8 mouse cellular contexts compared by ENCODE assay signal in the genomic region with DNA sequence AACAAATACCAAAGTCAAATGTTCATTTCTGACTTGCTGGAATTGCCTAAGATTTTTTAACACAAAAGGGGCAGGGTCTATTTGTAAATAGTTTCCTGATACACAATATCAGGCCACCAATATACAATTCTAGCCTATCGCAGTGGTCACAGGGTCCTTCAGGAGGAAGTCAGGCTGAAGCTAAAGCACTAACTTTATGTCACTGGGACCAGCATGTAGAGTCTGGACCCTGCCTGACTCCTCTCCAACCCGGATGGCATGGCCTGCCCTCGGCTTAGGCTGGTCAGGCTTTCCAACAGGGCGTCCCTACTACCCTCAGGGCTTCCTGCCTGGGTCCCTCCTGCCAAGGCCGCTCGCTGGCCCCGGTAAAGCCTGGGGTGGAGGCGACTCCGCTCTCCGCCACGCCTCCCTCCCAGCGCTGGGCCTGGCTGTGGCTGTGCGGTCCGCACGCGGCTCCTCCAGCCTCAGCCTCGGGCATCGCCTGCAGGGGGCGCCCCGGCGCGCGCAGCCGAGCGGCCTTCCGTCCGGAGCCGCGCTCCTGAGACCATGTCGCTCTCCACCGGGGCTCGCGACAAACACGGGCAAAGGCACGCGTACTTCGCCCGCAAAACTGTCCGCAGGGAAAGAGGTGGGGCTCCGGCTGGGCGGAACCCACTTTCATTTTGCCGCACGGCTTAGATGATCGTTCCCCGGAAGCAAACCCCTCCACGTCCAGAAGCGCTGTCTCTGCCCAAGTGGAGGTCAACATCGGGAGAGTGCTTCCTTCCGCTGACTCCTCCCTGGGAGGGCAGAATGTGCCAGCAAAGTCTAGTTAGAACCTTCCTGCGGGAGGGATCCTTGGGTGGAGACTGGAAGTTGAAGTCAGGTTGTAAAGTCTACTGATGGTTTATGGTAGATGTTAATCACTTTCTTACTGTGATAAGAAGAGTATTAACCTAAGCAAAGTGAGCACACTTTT. TPM values are rescaled to one million over a fixed set of nuclear protein-coding genes. Genes with fewer than 3 reads are reported as not detected.
DNase-seq lines count a peak whose midpoint lies in the region; ATAC-seq and TF ChIP-seq lines count a peak whose summit lies in the region.
"Not testable (repeated sequence)": the region's sequence is repeated elsewhere in the genome, so short reads cannot be mapped to it uniquely, and the experiment has no call there.

No protein-coding gene starts in this region.

- peak; percentile 88 for DNase-seq in 416B (ENCODE audit: low read depth)
- DNase-seq in adrenal gland, postnatal 4 days (ENCODE audit: low spot score in 2 of 2), result peak; percentile 63 to 78
- DNase-seq in heart, adult 2 months, result peak; percentile 91
- peak; percentile 92 to 93 for DNase-seq in kidney, adult 8-10 months
- peak; percentile 74 for DNase-seq in midbrain, embryonic 14.5 days
- peak; percentile 71 to 79 for DNase-seq in spleen, adult 18-20 months

- H3K9me3 ChIP-seq in embryonic facial prominence, embryonic 13.5 days; limb, embryonic 12.5 days; midbrain, embryonic 14.5 days (ENCODE audit: control insufficient read depth, low read length): not testable (repeated sequence)

- peak overlapping the region; percentile 65 for H3K4me2 ChIP-seq in embryonic facial prominence, embryonic 13.5 days
- H3K4me2 ChIP-seq in limb, embryonic 12.5 days, result peak overlapping the region; percentile 58
- H3K4me2 ChIP-seq in midbrain, embryonic 14.5 days (ENCODE audit: low read length), result peak overlapping the region; percentile 58

- 2% methylated on average over 50 of the region's 50 CpGs for WGBS in embryonic facial prominence, embryonic 13.5 days
- WGBS in heart, adult 2 months, result 1% methylated on average over 50 of the region's 50 CpGs
- 2% methylated on average over 50 of the region's 50 CpGs for WGBS in limb, embryonic 12.5 days
- WGBS in midbrain, embryonic 14.5 days, result 2% methylated on average over 48 of the region's 50 CpGs

- intact Hi-C loops in heart, adult 2 months (cut with DNase I), result loop anchor here (1.0 to 2.0 kb wide), 3 partner anchors 25 to 73 kb away; a partner anchor contains a TSS

- not testable (repeated sequence) for H3K27me3 ChIP-seq in embryonic facial prominence, embryonic 13.5 days; heart, adult 2 months (ENCODE audit: control insufficient read depth, insufficient read depth, low read length); limb, embryonic 12.5 days; midbrain, embryonic 14.5 days (ENCODE audit: control insufficient read depth, insufficient read depth, low read length)

- not testable (repeated sequence) for H3K79me2 ChIP-seq in heart, adult 2 months (replicated peaks; ENCODE audit: control insufficient read depth, insufficient read depth, low read length)

- not testable (repeated sequence) for H3K4me1 ChIP-seq in embryonic facial prominence, embryonic 13.5 days; heart, adult 2 months (ENCODE audit: control insufficient read depth, insufficient read depth, low read length); limb, embryonic 12.5 days (replicated peaks); midbrain, embryonic 14.5 days (ENCODE audit: control insufficient read depth, insufficient read depth, low read length)

- TF ChIP-seq CTCF in heart, adult 2 months (IDR thresholded peaks at IDR 0.05), result peak; percentile 79

- TF ChIP-seq POLR2A in heart, adult 2 months (IDR thresholded peaks at IDR 0.05; ENCODE audit: insufficient read depth, low read depth, low read length), result peak; percentile 89

- H3K36me3 ChIP-seq in embryonic facial prominence, embryonic 13.5 days, result peaks cover 17% of the 10 kb centered on the region
- not testable (repeated sequence) for H3K36me3 ChIP-seq in heart, adult 2 months (ENCODE audit: control insufficient read depth, insufficient read depth, low read length); midbrain, embryonic 14.5 days (ENCODE audit: control insufficient read depth, insufficient read depth, low read length)
- peaks cover 16% of the 10 kb centered on the region for H3K36me3 ChIP-seq in limb, embryonic 12.5 days

- ATAC-seq in embryonic facial prominence, embryonic 13.5 days (ENCODE audit: insufficient number of reproducible peaks, insufficient read depth, low FRiP score, low TSS enrichment, low read depth), result peak; percentile 88
- ATAC-seq in limb, embryonic 12.5 days (ENCODE audit: insufficient number of reproducible peaks, insufficient read depth, low FRiP score, low TSS enrichment, low read depth), result peak; percentile 97
- ATAC-seq in midbrain, embryonic 14.5 days (ENCODE audit: low FRiP score, low TSS enrichment), result peak; percentile 90

- peak; percentile 45; the same call in 1 of the 2 replicates for TF ChIP-seq EP300 in heart, adult 2 months (IDR thresholded peaks at IDR 0.05; ENCODE audit: insufficient read depth, low read depth, low read length)

- peak overlapping the region; percentile 73 for H3K9ac ChIP-seq in embryonic facial prominence, embryonic 13.5 days
- H3K9ac ChIP-seq in heart, adult 2 months (ENCODE audit: low read depth, low read length), result peak overlapping the region; percentile 66
- H3K9ac ChIP-seq in limb, embryonic 12.5 days (replicated peaks), result peak overlapping the region; percentile 64
- H3K9ac ChIP-seq in midbrain, embryonic 14.5 days (replicated peaks; ENCODE audit: low read length), result peak overlapping the region; percentile 47; the same call in 1 of the 2 replicates

- H3K27ac ChIP-seq in embryonic facial prominence, embryonic 13.5 days, result peak overlapping the region; percentile 68
- peak overlapping the region; percentile 80 for H3K27ac ChIP-seq in heart, adult 2 months
- peak overlapping the region; percentile 62; the same call in 1 of the 2 replicates for H3K27ac ChIP-seq in limb, embryonic 12.5 days
- H3K27ac ChIP-seq in midbrain, embryonic 14.5 days (replicated peaks; ENCODE audit: low read depth, low read length), result 0 out of 2 replicates have a peak overlapping the region, but pooled peaks have one; percentile 26

- peak overlapping the region; percentile 47 for H3K4me3 ChIP-seq in embryonic facial prominence, embryonic 13.5 days
- H3K4me3 ChIP-seq in heart, adult 2 months, result peak overlapping the region; percentile 53
- peak overlapping the region; percentile 48 for H3K4me3 ChIP-seq in limb, embryonic 12.5 days (replicated peaks)
- peak overlapping the region; percentile 42 for H3K4me3 ChIP-seq in midbrain, embryonic 14.5 days (replicated peaks; ENCODE audit: low read depth, low read length)

RNA-seq across cellular contexts. Expression of a gene that starts 21.3 kb away (rescaled TPM):
- total RNA-seq in adrenal gland, postnatal 4 days (2021), result 10 to 100 TPM; 36.4 to 36.9 TPM
- 6.5 and 11.2 TPM in 2 replicates for polyA plus RNA-seq in embryonic facial prominence, embryonic 13.5 days (2015; fragmentation: Nextera tagmentation; extraction: Ambion mirVana)
- 1 to 10 TPM; 2.0 to 2.1 TPM for total RNA-seq in heart, adult 2 months (2021)
- polyA plus RNA-seq in heart, adult 2 months (2012; rRNA removed), result 5.1 and 6.1 TPM in 2 replicates
- polyA plus RNA-seq in limb, embryonic 12.5 days (2016; fragmentation: Nextera tagmentation; extraction: Ambion mirVana), result 4.6 and 4.9 TPM in 2 replicates
- polyA plus RNA-seq in midbrain, embryonic 14.5 days (2014; fragmentation: Nextera tagmentation; extraction: Ambion mirVana), result 15.5 and 21.7 TPM in 2 replicates

RNA-seq across cellular contexts. Expression of a gene that starts 24.7 kb away (rescaled TPM):
- total RNA-seq in adrenal gland, postnatal 4 days (2021), result 100 to 1,000 TPM in 1 of 2 experiments, 10 to 100 TPM in 1; 96.9 to 102 TPM
- polyA plus RNA-seq in embryonic facial prominence, embryonic 13.5 days (2015; fragmentation: Nextera tagmentation; extraction: Ambion mirVana), result 48.6 and 55.6 TPM in 2 replicates
- 10 to 100 TPM; 38.0 to 41.8 TPM for total RNA-seq in heart, adult 2 months (2021)
- polyA plus RNA-seq in heart, adult 2 months (2012; rRNA removed), result 26.0 and 52.4 TPM in 2 replicates
- polyA plus RNA-seq in limb, embryonic 12.5 days (2016; fragmentation: Nextera tagmentation; extraction: Ambion mirVana), result 46.0 and 49.1 TPM in 2 replicates
- polyA plus RNA-seq in midbrain, embryonic 14.5 days (2014; fragmentation: Nextera tagmentation; extraction: Ambion mirVana), result 48.8 and 58.5 TPM in 2 replicates

RNA-seq across cellular contexts. Expression of a gene that starts 25.1 kb away (rescaled TPM):
- 10 to 100 TPM; 61.8 to 65.7 TPM for total RNA-seq in adrenal gland, postnatal 4 days (2021)
- polyA plus RNA-seq in embryonic facial prominence, embryonic 13.5 days (2015; fragmentation: Nextera tagmentation; extraction: Ambion mirVana), result 39.5 and 45.9 TPM in 2 replicates
- 10 to 100 TPM; 11.0 to 14.1 TPM for total RNA-seq in heart, adult 2 months (2021)
- polyA plus RNA-seq in heart, adult 2 months (2012; rRNA removed), result 12.2 and 15.5 TPM in 2 replicates
- polyA plus RNA-seq in limb, embryonic 12.5 days (2016; fragmentation: Nextera tagmentation; extraction: Ambion mirVana), result 35.5 and 36.6 TPM in 2 replicates
- polyA plus RNA-seq in midbrain, embryonic 14.5 days (2014; fragmentation: Nextera tagmentation; extraction: Ambion mirVana), result 49.1 and 50.7 TPM in 2 replicates

RNA-seq across cellular contexts. Expression of a gene that starts 32.1 kb away (rescaled TPM):
- total RNA-seq in adrenal gland, postnatal 4 days (2021), result 10 to 100 TPM; 15.0 to 18.0 TPM
- polyA plus RNA-seq in embryonic facial prominence, embryonic 13.5 days (2015; fragmentation: Nextera tagmentation; extraction: Ambion mirVana), result 2.5 and 2.8 TPM in 2 replicates
- under 1 TPM; 0.73 to 0.76 TPM for total RNA-seq in heart, adult 2 months (2021)
- polyA plus RNA-seq in heart, adult 2 months (2012; rRNA removed), result 0.66 and 1.5 TPM in 2 replicates
- 2.1 and 2.9 TPM in 2 replicates for polyA plus RNA-seq in limb, embryonic 12.5 days (2016; fragmentation: Nextera tagmentation; extraction: Ambion mirVana)
- 4.1 and 8.6 TPM in 2 replicates for polyA plus RNA-seq in midbrain, embryonic 14.5 days (2014; fragmentation: Nextera tagmentation; extraction: Ambion mirVana)

Comparison
In these comparisons a context has a peak if more than half of its experiments do, and no peak if none do; other contexts are left out.
1. Peak in every context shown above with its lines: DNase-seq, ATAC-seq, H3K4me3 ChIP-seq and H3K27ac ChIP-seq.
2. H3K27ac ChIP-seq: peak in every context shown above with its lines; median percentile 80 in heart, adult 2 months; 68 in embryonic facial prominence, embryonic 13.5 days; 62 in limb, embryonic 12.5 days; 26 in midbrain, embryonic 14.5 days.